Mouse (Mus musculus): ENCODE results near the gene A830018L16Rik. TPM values are rescaled to one million over a fixed set of nuclear protein-coding genes. Genes with fewer than 3 reads are reported as not detected.
"Not testable (repeated sequence)": the region's sequence is repeated elsewhere in the genome, so short reads cannot be mapped to it uniquely, and the experiment has no call there.

Gene A830018L16Rik
- total RNA-seq (2018; cell fraction: chromatin; rRNA removed), result not detected
- total RNA-seq (2018; cell fraction: cytosol; rRNA removed), result not detected
- total RNA-seq (2018; cell fraction: nucleus; rRNA removed), result not detected
- not detected in 3 replicates for polyA plus RNA-seq (2018)

DNA sequence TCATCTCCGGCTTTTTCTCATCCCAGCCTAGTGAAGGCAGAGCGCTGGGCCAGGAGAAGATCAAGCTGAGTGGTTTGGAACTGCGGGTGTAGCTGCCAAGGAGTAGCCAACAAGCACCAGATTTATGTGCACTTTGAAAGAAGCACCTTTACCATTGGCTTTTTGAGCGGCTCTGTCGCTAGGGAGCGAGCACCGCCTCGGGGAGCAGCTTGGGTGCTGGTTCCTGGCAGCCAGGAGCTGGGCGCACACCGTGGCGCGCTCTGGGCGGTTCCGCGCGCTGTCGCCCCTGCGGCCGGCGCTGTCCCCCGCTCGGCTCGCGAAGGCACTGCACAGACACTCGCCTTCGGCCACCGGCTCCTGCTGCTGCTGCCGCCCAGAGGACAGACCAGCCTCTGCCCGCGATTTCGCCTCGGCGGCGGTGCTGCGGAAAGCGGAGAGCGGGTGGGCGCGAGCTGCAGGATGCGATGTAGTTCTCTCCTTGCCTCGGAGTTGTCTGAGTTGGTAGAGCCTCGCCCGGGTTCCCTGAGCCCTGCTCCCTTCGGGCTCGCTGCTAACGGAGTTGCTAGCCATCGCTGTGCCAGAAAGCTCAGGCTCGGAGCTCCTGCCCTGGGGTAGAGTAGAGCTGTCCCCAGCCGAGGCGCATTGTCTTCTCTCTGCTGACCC, at the start of gene A830018L16Rik:
TSS of gene A830018L16Rik (plus strand) at position 212 of the 663 bp plus-strand sequence.
- Histone ChIP-seq H3K4me3 (ENCODE audit: inconsistent target) (no peak within 1 kb of the TSS), H3K27ac (no peak within 1 kb of the TSS), H3K36me3 (ENCODE audit: inconsistent target) (no peaks in the 10 kb centered on the region), H3K79me2 (ENCODE audit: inconsistent target) (no peaks in the 10 kb centered on the region)
- WGBS (ENCODE audit: missing documents), result 2% methylated on average over 50 of the region's 50 CpGs

DNA sequence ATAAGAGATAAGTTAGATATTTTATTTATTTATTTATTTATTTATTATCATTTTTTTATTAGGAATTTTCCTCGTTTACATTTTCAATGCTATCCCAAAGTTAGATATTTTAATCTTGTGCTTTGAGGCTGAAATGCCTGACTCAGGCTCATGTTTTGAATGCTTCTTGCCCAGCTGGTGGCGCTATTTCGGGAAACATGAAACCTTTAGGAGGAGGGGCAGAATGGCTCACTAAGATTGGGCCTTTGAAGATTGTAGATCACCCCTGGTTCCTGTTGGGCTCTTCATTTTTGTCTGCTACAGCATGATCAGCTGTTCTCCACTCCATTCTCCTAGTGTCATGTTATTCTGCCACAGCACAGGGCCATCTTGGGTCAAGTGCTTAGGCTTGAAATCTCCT, 28.1 kb upstream of the A830018L16Rik start:
- Histone ChIP-seq H3K27ac (no peak overlapping the region), H3K36me3 (ENCODE audit: inconsistent target) (no peaks in the 10 kb centered on the region), H3K79me2 (ENCODE audit: inconsistent target) (no peaks in the 10 kb centered on the region), H3K4me3 (ENCODE audit: inconsistent target) (no peak overlapping the region)
- WGBS (ENCODE audit: missing documents), result 53% methylated on average over 3 of the region's 3 CpGs

DNA sequence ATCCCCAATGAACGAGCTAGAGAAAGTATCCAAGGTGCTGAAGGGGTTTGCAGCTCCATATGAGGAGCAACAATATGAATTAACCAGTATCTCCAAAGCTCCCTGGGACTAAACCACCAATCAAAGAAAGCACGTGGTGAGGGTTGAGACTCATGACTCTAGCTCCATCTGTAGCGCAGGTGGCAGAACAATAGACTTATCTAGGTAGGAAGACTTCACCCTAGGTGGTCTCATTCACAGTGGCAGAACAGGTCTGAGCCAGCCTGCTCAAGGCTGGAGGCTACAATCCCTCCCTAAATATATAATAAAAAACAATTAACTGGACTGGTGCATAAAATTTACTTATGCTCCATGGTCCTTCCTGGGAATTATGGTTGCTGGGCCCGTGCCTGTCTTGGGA, 18.5 kb upstream of the A830018L16Rik start:
- 76% methylated on average over 4 of the region's 4 CpGs for WGBS (ENCODE audit: missing documents)
- Histone ChIP-seq H3K27ac (no peak overlapping the region), H3K4me3 (ENCODE audit: inconsistent target) (no peak overlapping the region), H3K36me3 (ENCODE audit: inconsistent target) (no peaks in the 10 kb centered on the region), H3K79me2 (ENCODE audit: inconsistent target) (no peaks in the 10 kb centered on the region)

DNA sequence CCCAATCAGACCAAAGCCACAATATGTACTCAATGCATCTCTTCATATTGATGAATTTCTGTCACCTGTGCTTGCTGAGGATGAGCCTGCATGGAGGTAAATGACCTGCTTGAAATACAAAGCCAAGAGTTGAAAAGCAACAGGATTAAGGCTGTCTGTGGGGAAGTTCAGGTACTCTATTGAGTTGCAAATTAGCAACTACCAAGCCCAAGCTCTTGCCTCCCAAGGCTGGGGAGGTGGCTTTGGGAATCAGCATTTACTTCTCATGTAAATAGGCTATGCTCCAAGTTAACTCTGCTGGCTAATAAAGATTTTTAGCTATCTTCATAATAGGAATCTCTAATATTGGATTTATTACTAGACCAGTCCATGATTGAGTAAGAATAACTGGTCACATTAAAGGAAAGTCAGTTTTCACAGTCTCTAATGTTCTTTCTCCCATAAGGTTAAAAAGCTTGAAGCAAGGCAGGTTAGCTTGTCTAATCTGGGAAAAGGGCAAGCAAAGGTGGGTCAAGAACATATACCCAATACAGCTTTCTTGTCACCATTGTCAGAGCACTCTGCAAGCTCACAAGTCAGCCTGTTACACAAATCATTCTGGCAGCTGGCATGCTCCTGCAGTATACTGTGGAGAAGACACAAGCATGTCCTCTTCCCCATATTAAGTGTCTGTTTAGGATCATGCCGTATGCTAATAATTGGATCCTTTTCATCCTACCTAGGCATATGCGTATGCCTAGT, 17.7 kb upstream of the A830018L16Rik start:
- H3K79me2 ChIP-seq (ENCODE audit: inconsistent target), result no peaks in the 10 kb centered on the region
- H3K4me3 ChIP-seq (ENCODE audit: inconsistent target), result no peak overlapping the region
- H3K36me3 ChIP-seq (ENCODE audit: inconsistent target), result no peaks in the 10 kb centered on the region
- WGBS (ENCODE audit: missing documents), result 94% methylated on average over 2 of the region's 2 CpGs
- H3K27ac ChIP-seq, result no peak overlapping the region

DNA sequence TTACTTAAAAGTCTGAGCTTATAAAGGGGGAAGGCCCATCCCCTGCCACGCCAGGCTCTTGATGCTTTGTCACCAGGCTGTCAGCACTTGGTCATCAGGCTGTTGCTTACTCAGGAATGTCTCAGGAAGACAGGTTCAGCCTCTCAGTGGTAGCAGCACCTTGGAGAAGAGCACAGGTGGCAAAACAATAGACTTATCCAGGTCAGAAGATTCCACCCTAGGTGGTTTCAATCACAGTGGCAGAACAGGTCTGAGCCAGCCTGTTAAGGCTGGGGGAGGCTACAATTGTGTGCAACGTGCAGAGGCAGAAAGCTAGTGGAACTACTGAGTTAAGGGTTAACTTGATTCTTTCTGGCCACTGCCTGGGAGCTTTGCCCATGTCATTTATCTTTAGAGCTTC, 12.7 kb upstream of the A830018L16Rik start:
- no peaks in the 10 kb centered on the region for H3K36me3 ChIP-seq (ENCODE audit: inconsistent target)
- WGBS (ENCODE audit: missing documents), result 69% methylated on average over 2 of the region's 2 CpGs

DNA sequence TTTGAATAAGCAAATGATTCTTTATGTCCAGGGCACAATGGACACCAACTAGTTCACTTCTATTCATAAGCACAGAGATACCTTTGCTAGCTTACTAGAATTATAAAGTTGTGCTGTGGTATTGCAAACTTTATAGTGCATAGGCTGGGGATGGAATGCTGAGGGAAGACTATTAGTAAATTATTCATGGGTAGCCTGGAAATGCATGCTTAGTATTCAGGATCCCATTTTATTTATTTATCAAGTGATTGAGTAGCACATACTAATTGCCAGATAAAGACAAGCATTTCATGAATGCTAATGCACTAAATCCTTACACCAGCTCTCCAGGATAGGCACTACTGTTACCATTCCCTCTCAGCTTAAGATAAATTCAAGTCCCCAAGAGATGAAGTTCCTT, 8.4 kb upstream of the A830018L16Rik start:
- no peak overlapping the region for H3K4me3 ChIP-seq (ENCODE audit: inconsistent target)
- no peak overlapping the region for H3K27ac ChIP-seq
- no peaks in the 10 kb centered on the region for H3K36me3 ChIP-seq (ENCODE audit: inconsistent target)
- H3K79me2 ChIP-seq (ENCODE audit: inconsistent target), result no peaks in the 10 kb centered on the region

More for the DNA sequence above, 12.7 kb upstream of the A830018L16Rik start:
- Histone ChIP-seq H3K27ac (no peak overlapping the region), H3K4me3 (ENCODE audit: inconsistent target) (no peak overlapping the region), H3K79me2 (ENCODE audit: inconsistent target) (no peaks in the 10 kb centered on the region)

DNA sequence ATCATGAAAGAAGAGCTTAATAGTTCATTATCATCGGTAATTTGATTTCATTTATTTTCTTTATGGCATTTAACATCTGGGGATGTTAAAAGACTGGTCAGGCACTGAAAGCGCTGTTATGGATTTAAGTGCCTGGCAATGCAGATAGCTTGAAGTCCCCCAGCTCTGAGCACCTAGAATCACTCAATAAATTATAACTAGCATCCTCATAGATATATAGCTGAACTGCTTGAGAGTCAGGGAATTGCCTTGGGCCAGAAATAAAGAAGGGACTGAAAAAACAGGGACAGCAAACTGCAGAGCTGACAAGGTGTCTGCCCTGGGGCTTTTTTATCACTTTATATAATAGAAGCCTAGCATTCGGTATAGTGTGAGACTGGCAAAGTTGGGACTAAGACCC, 7.9 kb upstream of the A830018L16Rik start:
- no peaks in the 10 kb centered on the region for H3K36me3 ChIP-seq (ENCODE audit: inconsistent target)
- WGBS (ENCODE audit: missing documents), result 81% methylated on average over 3 of the region's 3 CpGs

DNA sequence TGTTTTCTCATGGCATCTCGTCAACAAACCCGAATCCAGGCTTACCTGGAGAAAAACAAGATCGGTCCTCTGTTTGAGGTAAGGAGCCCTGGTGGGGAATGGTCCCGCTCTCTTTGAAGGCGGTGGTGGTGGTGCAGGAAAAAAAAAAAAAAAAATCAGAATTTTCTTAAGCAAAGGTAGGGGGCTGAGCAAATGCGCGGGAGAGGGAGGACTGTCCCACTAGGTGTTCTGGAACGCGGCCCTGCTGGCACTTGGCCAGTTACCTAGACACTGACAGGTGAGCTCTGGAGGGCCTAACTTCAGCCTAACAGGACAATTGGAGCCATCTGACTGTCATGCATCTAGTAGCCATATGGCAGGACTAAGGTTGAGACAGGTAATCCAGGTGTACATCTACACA, 655 bp downstream of the A830018L16Rik start:
- H3K79me2 ChIP-seq (ENCODE audit: inconsistent target), result no peaks in the 10 kb centered on the region
- WGBS (ENCODE audit: missing documents), result 13% methylated on average over 7 of the region's 9 CpGs
- no peaks in the 10 kb centered on the region for H3K36me3 ChIP-seq (ENCODE audit: inconsistent target)
- H3K27ac ChIP-seq, result no peak overlapping the region
- no peak overlapping the region for H3K4me3 ChIP-seq (ENCODE audit: inconsistent target)

More for the DNA sequence above, 7.9 kb upstream of the A830018L16Rik start:
- Histone ChIP-seq H3K27ac (no peak overlapping the region), H3K79me2 (ENCODE audit: inconsistent target) (no peaks in the 10 kb centered on the region), H3K4me3 (ENCODE audit: inconsistent target) (no peak overlapping the region)

DNA sequence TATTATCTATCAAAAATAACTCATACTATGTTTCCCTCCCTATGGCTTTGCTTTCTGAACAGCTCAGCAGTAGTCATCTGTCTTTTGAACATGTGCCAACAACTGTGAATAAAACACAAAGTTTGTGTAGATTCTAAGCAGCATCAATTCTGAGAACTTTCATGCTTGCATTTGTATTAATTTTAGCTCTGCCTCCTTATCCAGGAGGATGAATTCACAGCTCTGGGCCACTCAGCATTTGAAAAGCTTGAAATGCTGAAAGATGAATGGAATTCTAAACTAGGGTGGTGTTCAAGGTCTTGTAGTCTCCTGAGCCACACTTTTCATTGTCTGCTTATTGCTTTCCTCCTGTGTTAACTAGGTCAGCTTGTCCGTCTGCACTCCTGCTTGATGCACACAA, 13.4 kb downstream of the A830018L16Rik start:
- Histone ChIP-seq H3K4me3 (ENCODE audit: inconsistent target) (no peak overlapping the region), H3K27ac (no peak overlapping the region), H3K36me3 (ENCODE audit: inconsistent target) (no peaks in the 10 kb centered on the region), H3K79me2 (ENCODE audit: inconsistent target) (no peaks in the 10 kb centered on the region)
- 63% methylated on average over 1 of the region's 1 CpGs for WGBS (ENCODE audit: missing documents)

DNA sequence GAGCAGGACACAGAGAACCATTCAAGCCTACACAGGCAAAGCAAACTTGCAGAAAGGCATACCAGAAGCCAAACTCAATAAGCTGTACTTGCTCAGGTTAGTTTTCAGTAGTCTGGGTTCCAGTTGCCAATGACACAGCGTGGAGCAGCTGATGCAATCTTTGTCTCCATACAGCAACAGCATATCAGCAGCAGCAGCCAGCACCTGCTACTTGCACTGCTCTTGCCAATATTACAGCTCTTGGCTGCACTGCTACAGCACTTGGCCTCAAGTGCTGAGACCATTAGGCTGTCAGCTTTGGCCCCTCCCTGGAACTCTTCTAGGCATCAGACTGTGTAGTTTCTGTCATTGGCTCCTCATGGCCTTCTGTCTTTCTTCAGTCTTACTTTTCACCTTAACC, 44.4 kb downstream of the A830018L16Rik start:
- Histone ChIP-seq H3K27ac (no peak overlapping the region), H3K4me3 (ENCODE audit: inconsistent target) (no peak overlapping the region), H3K36me3 (ENCODE audit: inconsistent target) (no peaks in the 10 kb centered on the region), H3K79me2 (ENCODE audit: inconsistent target) (no peaks in the 10 kb centered on the region)
- WGBS (ENCODE audit: missing documents), result 85% methylated on average over 1 of the region's 1 CpGs

DNA sequence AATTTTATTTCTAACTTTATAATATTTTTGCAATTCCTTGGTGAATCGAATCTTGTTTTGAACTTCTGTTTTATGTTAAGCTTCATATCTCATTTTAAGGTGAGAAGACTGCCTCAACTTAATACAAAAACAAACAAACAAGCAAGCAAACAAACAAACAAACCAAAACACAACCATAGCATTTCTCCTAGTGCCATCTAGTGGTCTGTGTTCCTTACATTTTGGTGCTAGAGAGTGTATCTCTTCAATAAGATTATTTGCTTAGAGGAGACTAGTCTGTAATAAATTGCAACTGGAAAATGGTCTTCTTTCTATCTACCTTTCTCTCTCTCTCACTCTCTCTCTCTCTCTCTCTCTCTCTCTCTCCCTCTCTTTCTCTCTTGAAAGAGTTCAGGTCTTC, 52.4 kb downstream of the A830018L16Rik start:
- Histone ChIP-seq H3K79me2 (ENCODE audit: inconsistent target) (no peaks in the 10 kb centered on the region), H3K36me3 (ENCODE audit: inconsistent target) (no peaks in the 10 kb centered on the region), H3K27ac (no peak overlapping the region), H3K4me3 (ENCODE audit: inconsistent target) (no peak overlapping the region)
- WGBS (ENCODE audit: missing documents), result 62% methylated on average over 1 of the region's 1 CpGs

DNA sequence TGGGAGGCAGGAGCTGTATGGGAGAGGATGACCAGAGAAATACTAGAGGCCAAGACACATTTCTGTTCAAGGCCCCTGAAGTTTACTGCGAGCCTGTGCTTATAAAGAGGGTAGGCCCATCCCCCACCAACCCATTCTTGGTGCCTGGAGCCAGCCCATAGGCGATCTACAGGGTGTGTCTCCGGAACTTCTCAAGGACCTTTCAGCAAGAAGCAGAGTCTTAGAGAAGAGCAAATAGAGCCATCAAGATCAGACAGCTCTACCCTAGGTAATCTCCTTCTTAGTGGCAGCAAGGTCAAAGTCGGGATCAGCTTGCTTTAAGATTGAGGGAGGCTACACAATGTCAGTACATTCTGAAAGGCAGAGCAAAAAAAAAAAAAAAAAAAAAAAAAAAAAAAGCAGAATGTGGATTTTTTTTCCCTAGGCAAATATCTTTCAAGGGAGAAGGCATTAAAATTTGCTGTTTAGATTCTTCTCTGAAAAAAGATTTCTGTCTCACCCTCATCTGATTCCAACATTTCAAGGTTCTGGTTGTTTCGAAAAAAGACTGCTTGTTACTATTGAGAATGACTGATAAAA, 53.2 kb downstream of the A830018L16Rik start:
- 58% methylated on average over 5 of the region's 5 CpGs for WGBS (ENCODE audit: missing documents)
- H3K27ac ChIP-seq, result no peak overlapping the region
- H3K36me3 ChIP-seq (ENCODE audit: inconsistent target), result no peaks in the 10 kb centered on the region
- H3K4me3 ChIP-seq (ENCODE audit: inconsistent target), result no peak overlapping the region
- no peaks in the 10 kb centered on the region for H3K79me2 ChIP-seq (ENCODE audit: inconsistent target)

DNA sequence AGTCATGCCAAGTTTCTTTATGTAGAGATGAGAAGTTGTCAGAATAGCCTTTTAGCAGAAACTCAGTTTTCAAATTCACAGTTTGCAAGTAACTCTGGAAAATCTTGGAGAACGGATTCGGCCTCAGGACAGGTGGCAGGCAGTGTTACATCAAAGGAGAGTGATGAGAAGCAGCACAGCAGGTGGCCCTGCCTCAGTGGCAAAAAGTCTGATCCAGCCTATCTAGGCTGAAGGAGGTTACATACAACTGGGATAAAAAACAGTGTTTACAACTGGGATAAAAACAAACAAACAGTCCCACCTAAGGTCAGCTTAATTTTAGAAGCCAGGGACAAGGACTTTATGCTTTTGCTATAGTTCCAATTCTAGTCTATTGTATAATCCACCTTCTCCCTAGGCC, 79.0 kb downstream of the A830018L16Rik start:
- whole genome bisulfite sequencing (ENCODE audit: missing documents), result 87% methylated on average over 2 of the region's 2 CpGs
- H3K27ac ChIP-seq, result no peak overlapping the region
- no peaks in the 10 kb centered on the region for H3K36me3 ChIP-seq (ENCODE audit: inconsistent target)

DNA sequence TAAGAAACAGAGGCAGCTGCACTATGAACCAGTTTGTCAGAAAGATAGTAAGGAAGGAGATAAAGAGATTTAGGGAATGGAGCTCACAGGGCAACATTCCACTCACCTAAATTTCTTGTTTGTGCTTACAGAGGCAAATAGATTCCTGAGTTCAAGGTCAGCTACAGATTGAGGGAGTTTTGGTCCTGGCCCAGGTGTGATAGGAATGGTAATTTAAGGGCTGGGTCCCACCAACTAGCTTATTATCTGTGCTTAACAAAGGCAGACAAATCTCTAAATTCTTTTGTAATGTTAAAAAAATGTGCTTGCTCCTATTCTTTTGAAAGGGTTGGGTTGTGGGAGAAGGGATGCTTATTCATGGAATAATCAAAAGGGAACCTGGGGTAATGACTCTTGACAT, 87.7 kb downstream of the A830018L16Rik start:
- H3K4me3 ChIP-seq (ENCODE audit: inconsistent target), result no peak overlapping the region
- H3K79me2 ChIP-seq (ENCODE audit: inconsistent target), result no peaks in the 10 kb centered on the region
- H3K27ac ChIP-seq, result no peak overlapping the region
- H3K36me3 ChIP-seq (ENCODE audit: inconsistent target), result no peaks in the 10 kb centered on the region

More for the DNA sequence above, 79.0 kb downstream of the A830018L16Rik start:
- H3K4me3 ChIP-seq (ENCODE audit: inconsistent target), result no peak overlapping the region
- H3K79me2 ChIP-seq (ENCODE audit: inconsistent target), result no peaks in the 10 kb centered on the region

DNA sequence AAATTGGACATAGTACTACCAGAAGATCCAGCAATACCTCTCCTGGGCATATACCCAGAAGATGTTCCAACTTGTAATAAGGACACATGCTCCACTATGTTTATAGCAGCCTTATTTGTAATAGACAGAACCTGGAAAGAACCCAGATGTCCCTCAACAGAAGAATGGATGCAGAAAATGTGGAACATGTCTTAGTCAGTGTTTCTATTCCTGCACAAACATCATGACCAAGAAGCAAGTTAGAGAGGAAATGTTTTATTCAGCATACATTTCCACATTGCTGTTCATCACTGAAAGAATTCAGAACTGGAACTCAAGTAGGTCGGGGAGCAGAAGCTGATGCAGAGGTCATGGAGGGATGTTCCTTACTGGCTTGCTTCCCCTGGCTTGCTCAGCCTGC, 135.9 kb downstream of the A830018L16Rik start:
- 70% methylated on average over 1 of the region's 1 CpGs for WGBS (ENCODE audit: missing documents)
- H3K27ac ChIP-seq; H3K36me3 ChIP-seq (ENCODE audit: inconsistent target); H3K79me2 ChIP-seq (ENCODE audit: inconsistent target); H3K4me3 ChIP-seq (ENCODE audit: inconsistent target): not testable (repeated sequence)
